Mouse (Mus musculus) brain, embryonic 14.5 days (tissue): Measurements from ENCODE around the gene Ninj2.

Source experiments
- CTCF ChIP-seq: fragments of 200-500 bp; IDR thresholded peaks from 2 replicates; pipeline ENCODE4 v1.5.1; 2012; ENCODE audit warnings: inconsistent platforms, mild to moderate bottlenecking, moderate library complexity, borderline replicate concordance; ENCODE audit not compliant: insufficient read depth, insufficient read length; ENCODE audit errors: extremely low read depth
- POLR2A ChIP-seq: fragments of 200-500 bp; IDR thresholded peaks from 2 replicates; pipeline ENCODE4 v1.6.1; 2012; ENCODE audit warnings: mild to moderate bottlenecking, inconsistent platforms, borderline replicate concordance; ENCODE audit not compliant: poor library complexity, insufficient read depth, insufficient read length, severe bottlenecking; ENCODE audit errors: extremely low read depth

DNA sequence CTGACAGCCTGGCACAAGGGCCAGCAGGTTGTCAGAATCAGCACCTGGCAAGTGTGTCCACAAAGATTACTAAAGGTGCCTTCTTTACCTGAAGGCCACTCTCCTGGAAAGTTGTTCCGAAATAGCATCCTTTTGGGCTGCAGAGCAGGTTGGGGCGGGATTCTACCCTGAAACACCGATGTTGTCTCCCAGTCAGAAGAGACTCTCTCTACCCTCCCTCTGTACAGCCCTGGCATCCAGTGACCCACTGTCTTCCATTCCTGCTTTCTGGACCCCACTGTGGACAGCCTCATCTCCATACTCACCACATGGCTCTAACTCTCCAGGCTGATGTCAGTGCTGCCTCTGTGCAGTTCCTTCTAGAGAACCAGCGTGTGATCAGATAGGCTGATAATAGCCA is 82.5 kb downstream of the Ninj2 start:
- no peak for TF ChIP-seq CTCF
- TF ChIP-seq POLR2A: no peak
